ENCODE assay signal across 9 mouse cellular contexts in genomic region chr7:37841549-37841948, GRCm38 (mm10).
DNase-seq lines count a peak whose midpoint lies in the region; ATAC-seq lines count a peak whose summit lies in the region.
"Had no signal": no experiment of that assay in that cellular context is flagged by ENCODE, and none has a peak within 500 bp of the region (broad histone marks: within the 10 kb centered on the region; RNA-seq: fewer than 3 reads in every experiment).

No protein-coding gene starts in this region.

- intact Hi-C loops in left cerebral cortex, postnatal 25 days (cut with DNase I), result no loop called here
- intact Hi-C loops in gastrocnemius, postnatal 36 days (cut with DNase I), result no loop called here

- no peak overlapping the region; the same call in 1 of the 2 replicates for H3K9ac ChIP-seq in heart, embryonic 16.5 days (ENCODE audit: low read length)
- H3K9ac ChIP-seq in hindbrain, embryonic 11.5 days (ENCODE audit: low read depth, low read length), result no peak overlapping the region
- peak overlapping the region; percentile 44; the same call in 1 of the 2 replicates for H3K9ac ChIP-seq in midbrain, embryonic 11.5 days (ENCODE audit: low read length)

- H3K4me2 ChIP-seq in heart, embryonic 16.5 days (ENCODE audit: low read depth, low read length), result peak overlapping the region; percentile 58
- peak overlapping the region; percentile 44; the same call in 1 of the 2 replicates for H3K4me2 ChIP-seq in hindbrain, embryonic 11.5 days (replicated peaks; ENCODE audit: low read depth, low read length)
- H3K4me2 ChIP-seq in midbrain, embryonic 11.5 days, result peak overlapping the region; percentile 53

- H3K4me1 ChIP-seq in heart, embryonic 16.5 days (ENCODE audit: control insufficient read depth, insufficient read depth, low read length), result peaks cover 27% of the 10 kb centered on the region
- H3K4me1 ChIP-seq in embryonic facial prominence, embryonic 10.5 days, result peaks cover 14% of the 10 kb centered on the region
- peaks cover 4% of the 10 kb centered on the region for H3K4me1 ChIP-seq in hindbrain, embryonic 11.5 days (replicated peaks; ENCODE audit: control insufficient read depth, insufficient read depth, low read length)
- peaks cover 11% of the 10 kb centered on the region for H3K4me1 ChIP-seq in midbrain, embryonic 11.5 days (ENCODE audit: control insufficient read depth, insufficient read depth, low read length)

- no peak overlapping the region for H3K27ac ChIP-seq in heart, embryonic 16.5 days (ENCODE audit: low read length)
- no peak overlapping the region for H3K27ac ChIP-seq in embryonic facial prominence, embryonic 10.5 days (replicated peaks)
- H3K27ac ChIP-seq in hindbrain, embryonic 11.5 days (ENCODE audit: low read depth, low read length), result no peak overlapping the region
- H3K27ac ChIP-seq in midbrain, embryonic 11.5 days (ENCODE audit: low read depth, low read length), result no peak overlapping the region

- no peak overlapping the region for H3K4me3 ChIP-seq in heart, embryonic 16.5 days (ENCODE audit: low read length)
- peak overlapping the region; percentile 52 for H3K4me3 ChIP-seq in embryonic facial prominence, embryonic 10.5 days
- no peak overlapping the region for H3K4me3 ChIP-seq in hindbrain, embryonic 11.5 days (ENCODE audit: low read depth, low read length)
- H3K4me3 ChIP-seq in midbrain, embryonic 11.5 days (ENCODE audit: low read depth, low read length), result peak overlapping the region; percentile 22

- DNase-seq in heart, adult 8-10 months (ENCODE audit: low spot score), result no peak
- no peak for DNase-seq in embryonic facial prominence, embryonic 10.5 days (ENCODE audit: low spot score)
- DNase-seq in hindbrain, embryonic 11.5 days (ENCODE audit: low spot score), result no peak
- no peak for DNase-seq in midbrain, embryonic 11.5 days (ENCODE audit: low spot score, missing footprints)
- no peak for DNase-seq in left cerebral cortex, postnatal 25 days (ENCODE audit: low spot score in 2 of 2)
- DNase-seq in gastrocnemius, postnatal 36 days, result no peak
- DNase-seq in right cerebral cortex, adult 18-20 months, result no peak
- DNase-seq: heart, postnatal 14 days had no signal

- H3K9me3 ChIP-seq in heart, embryonic 16.5 days (replicated peaks; ENCODE audit: control insufficient read depth, low read length), result no peaks in the 10 kb centered on the region
- no peaks in the 10 kb centered on the region for H3K9me3 ChIP-seq in embryonic facial prominence, embryonic 10.5 days
- no peaks in the 10 kb centered on the region for H3K9me3 ChIP-seq in hindbrain, embryonic 11.5 days (ENCODE audit: control insufficient read depth, low read length)
- peaks cover 3% of the 10 kb centered on the region; the same call in 1 of the 2 replicates for H3K9me3 ChIP-seq in midbrain, embryonic 11.5 days (ENCODE audit: control insufficient read depth, low read length)

- ATAC-seq in heart, embryonic 16.5 days (replicated peaks; ENCODE audit: extremely low read depth, insufficient read depth, low FRiP score), result no peak
- ATAC-seq in hindbrain, embryonic 11.5 days (ENCODE audit: low FRiP score), result peak; percentile 41; the same call in 1 of the 2 replicates
- ATAC-seq in midbrain, embryonic 11.5 days (ENCODE audit: low FRiP score), result peak; percentile 38; the same call in 1 of the 2 replicates

- WGBS in heart, embryonic 16.5 days, result 45% methylated on average over 4 of the region's 4 CpGs
- 27% methylated on average over 4 of the region's 4 CpGs for WGBS in embryonic facial prominence, embryonic 10.5 days
- WGBS in hindbrain, embryonic 11.5 days, result 27% methylated on average over 4 of the region's 4 CpGs
- 31% methylated on average over 4 of the region's 4 CpGs for WGBS in midbrain, embryonic 11.5 days

- no peaks in the 10 kb centered on the region for H3K27me3 ChIP-seq in heart, embryonic 16.5 days (ENCODE audit: control insufficient read depth, insufficient read depth, low read length)
- H3K27me3 ChIP-seq in embryonic facial prominence, embryonic 10.5 days (replicated peaks; ENCODE audit: low read depth, poor library complexity, severe bottlenecking), result no peaks in the 10 kb centered on the region
- H3K27me3 ChIP-seq in hindbrain, embryonic 11.5 days (ENCODE audit: control insufficient read depth, insufficient read depth, low read length), result no peaks in the 10 kb centered on the region
- H3K27me3 ChIP-seq in midbrain, embryonic 11.5 days (ENCODE audit: control insufficient read depth, insufficient read depth, low read length), result no peaks in the 10 kb centered on the region

- no peaks in the 10 kb centered on the region for H3K36me3 ChIP-seq in heart, embryonic 16.5 days (ENCODE audit: control insufficient read depth, insufficient read depth)
- no peaks in the 10 kb centered on the region for H3K36me3 ChIP-seq in embryonic facial prominence, embryonic 10.5 days (replicated peaks)
- no peaks in the 10 kb centered on the region for H3K36me3 ChIP-seq in hindbrain, embryonic 11.5 days (ENCODE audit: control insufficient read depth, insufficient read depth, low read length)
- H3K36me3 ChIP-seq in midbrain, embryonic 11.5 days (ENCODE audit: control insufficient read depth, insufficient read depth, low read length), result no peaks in the 10 kb centered on the region

Comparison
In these comparisons a context has a peak if more than half of its experiments do, and no peak if none do; other contexts are left out.
1. H3K4me3 ChIP-seq: peak in embryonic facial prominence, embryonic 10.5 days (single experiment) and midbrain, embryonic 11.5 days (single experiment); none in heart, embryonic 16.5 days (single experiment) and hindbrain, embryonic 11.5 days (single experiment).
2. Peak in every context shown above with its lines, with median percentiles within 50 percentile points of each other: H3K4me2 ChIP-seq.